Mouse (Mus musculus) yolk sac, embryonic 10.5 days (tissue): ENCODE results near the gene Pmel.

Experiments
- DNase-seq: peaks from one replicate; pipeline ENCODE4 v3.0.0-alpha.2; 2017; ENCODE audit warnings: low spot score

Gene Pmel

GRCm38 (mm10) chr10:128748252-128748864 is 44.4 kb downstream of the Pmel start:
- peak; percentile 90 for DNase-seq
